Mouse (Mus musculus): Measurements from ENCODE around the gene Il9r.

- TF ChIP-seq CTCF (IDR thresholded peaks at IDR 0.05; ENCODE audit: low read depth) (peak; percentile 53; the same call in 1 of the 2 replicates), EP300 (IDR thresholded peaks at IDR 0.05; ENCODE audit: low read depth) (no peak)
These were observed 47.3 kb downstream of the Il9r start for GRCm38 (mm10) chr11:32152814-32153213.

Data from liver, embryonic 14.5 days (tissue).